Mouse (Mus musculus) forebrain, embryonic 11.5 days (tissue): ENCODE measurements around the gene Hnrnpl. TPM values are rescaled to one million over a fixed set of nuclear protein-coding genes. Genes with fewer than 3 reads are reported as not detected.
"Not testable (repeated sequence)": the region's sequence is repeated elsewhere in the genome, so short reads cannot be mapped to it uniquely, and the experiment has no call there.

ENCODE experiments used
- ATAC-seq: fragments of 200-750 bp; cut with Nextera tagmentation; replicated peaks from 2 replicates; pipeline ENCODE4 v1.8.0; 2017; ENCODE audit warnings: moderate TSS enrichment; ENCODE audit not compliant: low FRiP score
- DNase-seq: peaks from one replicate; pipeline ENCODE4 v3.0.0-alpha.2; 2017; ENCODE audit warnings: low spot score
- H3K27ac ChIP-seq: fragments of 300-500 bp; sonication (generic); 2 replicates; pipeline ENCODE4 v1.5.1; 2014; ENCODE audit warnings: low read depth, low read length
- H3K27me3 ChIP-seq: fragments of 300-500 bp; sonication (generic); 2 replicates; pipeline ENCODE4 v1.6.1; 2014; ENCODE audit warnings: mild to moderate bottlenecking, low read length, mixed read lengths; ENCODE audit not compliant: control insufficient read depth, insufficient read depth
- H3K36me3 ChIP-seq: fragments of 300-500 bp; sonication (generic); 2 replicates; pipeline ENCODE4 v1.6.1; 2014; ENCODE audit warnings: mild to moderate bottlenecking, low read length, moderate library complexity, mixed read lengths; ENCODE audit not compliant: control insufficient read depth, insufficient read depth
- H3K4me1 ChIP-seq: fragments of 300-500 bp; sonication (generic); replicated peaks from 2 replicates; pipeline ENCODE4 v1.6.1; 2014; ENCODE audit warnings: low read length, mixed read lengths; ENCODE audit not compliant: control insufficient read depth, insufficient read depth
- H3K4me2 ChIP-seq: fragments of 300-500 bp; sonication (generic); 2 replicates; pipeline ENCODE4 v1.6.1; 2014; ENCODE audit warnings: low read depth, mild to moderate bottlenecking, low read length, moderate library complexity, mixed read lengths; ENCODE audit not compliant: severe bottlenecking
- H3K4me3 ChIP-seq: fragments of 300-500 bp; sonication (generic); 2 replicates; pipeline ENCODE4 v1.5.1; 2014; ENCODE audit warnings: low read depth, low read length
- H3K9ac ChIP-seq: fragments of 300-500 bp; sonication (generic); 2 replicates; pipeline ENCODE4 v1.6.1; 2014; ENCODE audit warnings: low read length
- H3K9me3 ChIP-seq: fragments of 300-500 bp; sonication (generic); 2 replicates; pipeline ENCODE4 v1.6.1; 2016; ENCODE audit warnings: low read length, mixed read lengths; ENCODE audit not compliant: control insufficient read depth
- WGBS: fragments of 180-500 bp; shearing (Covaris S2); extraction: QIAGEN DNeasy Blood & Tissue Kit; methylation state at CpG from one replicate; pipeline ENCODE4 v1.1.7; 2014; 5-methylcytosine and 5-hydroxymethylcytosine counted together
- polyA plus RNA-seq: library from polyadenylated mRNA; unstranded; fragments of >200 nt; fragmentation: Nextera tagmentation; extraction: Ambion mirVana; gene quantifications from 2 replicates; pipeline ENCODE4 v1.2.1, GENCODE M21; 2014

Hnrnpl gene
- polyA plus RNA-seq, 1 experiment from 2014 or later = 382 TPM

DNA sequence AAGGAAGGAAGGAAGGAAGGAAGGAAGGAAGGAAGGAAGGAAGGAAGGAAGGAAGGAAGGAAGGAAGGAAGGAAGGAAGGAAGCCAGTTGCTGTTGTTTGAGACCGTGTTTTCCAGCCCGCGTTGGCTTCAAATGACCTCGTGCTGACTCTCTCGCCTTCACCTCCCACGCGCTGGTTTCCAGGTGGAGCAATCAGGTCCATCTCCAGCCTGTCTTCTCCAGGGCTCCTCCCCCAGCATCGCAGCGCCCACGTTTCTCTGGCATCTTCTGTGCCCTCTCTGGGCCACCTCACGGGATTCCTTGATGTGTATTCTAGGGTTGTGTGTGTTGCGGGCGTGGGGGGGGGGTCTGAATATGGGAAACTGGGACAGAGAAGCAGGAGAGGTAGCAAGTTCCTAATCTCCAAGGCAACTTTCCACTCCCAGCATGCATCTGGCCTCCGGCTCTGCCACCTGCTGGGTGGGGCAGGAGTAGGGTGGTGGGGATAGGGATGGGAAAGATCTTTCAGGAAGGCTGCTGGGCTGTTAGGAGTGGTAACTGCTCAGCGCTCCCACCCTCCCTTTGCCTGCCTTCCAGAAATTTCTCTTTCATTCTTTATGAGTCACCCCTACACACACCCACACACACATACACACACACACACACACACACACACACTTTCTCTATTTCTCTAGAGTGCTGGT lies 54.6 kb downstream of the Hnrnpl start:
- Histone ChIP-seq H3K27me3 (no peaks in the 10 kb centered on the region), H3K9me3 (no peaks in the 10 kb centered on the region; the same call in 1 of the 2 replicates), H3K4me2 (no peak overlapping the region), H3K36me3 (no peaks in the 10 kb centered on the region), H3K9ac (no peak overlapping the region), H3K27ac (no peak overlapping the region), H3K4me3 (no peak overlapping the region), H3K4me1 (peaks cover 5% of the 10 kb centered on the region)
- ATAC-seq (no peak), DNase-seq (no peak)
- 87% methylated on average over 15 of the region's 15 CpGs for WGBS

- no peak for DNase-seq
- H3K9ac ChIP-seq = no peak within 1 kb of the TSS
These were observed 55.2 kb downstream of the Hnrnpl start, which contains the start of gene Lgals7 for GRCm38 (mm10) chr7:28863540-28863939. TSS of gene Lgals7 (plus strand) at chr7:28863853.

DNA sequence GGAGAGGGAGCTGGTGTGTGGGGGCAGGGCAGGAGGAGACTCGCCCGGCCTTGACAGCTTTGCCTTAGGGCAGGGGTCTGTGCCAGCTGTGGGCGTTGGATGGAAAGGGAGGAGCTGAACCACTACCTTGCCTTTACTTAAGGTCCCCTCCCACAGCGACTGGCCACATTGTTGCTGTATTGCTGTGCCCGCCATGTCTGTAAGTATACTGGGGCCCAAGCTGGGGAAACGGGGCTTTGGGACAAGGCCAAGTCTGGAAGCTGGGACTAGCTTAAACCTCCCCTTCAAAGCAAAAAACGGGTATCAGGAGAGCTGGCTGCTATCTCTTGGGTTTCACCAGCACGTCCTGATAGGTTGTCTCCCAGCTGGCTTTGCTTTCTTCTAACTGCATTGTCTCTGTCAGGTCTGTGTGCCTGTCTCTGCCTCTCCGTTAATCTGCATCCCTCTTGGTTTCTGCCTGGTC lies 56.0 kb downstream of the Hnrnpl start:
- DNase-seq (no peak), ATAC-seq (no peak)
- Histone ChIP-seq H3K9ac (no peak overlapping the region), H3K4me3 (no peak overlapping the region), H3K27me3 (no peaks in the 10 kb centered on the region), H3K4me1 (peaks cover 5% of the 10 kb centered on the region), H3K4me2 (no peak overlapping the region), H3K27ac (no peak overlapping the region), H3K36me3 (no peaks in the 10 kb centered on the region), H3K9me3 (no peaks in the 10 kb centered on the region)
- WGBS = 47% methylated on average over 9 of the region's 9 CpGs

More at GRCm38 (mm10) chr7:28863540-28863939, 55.2 kb downstream of the Hnrnpl start, which contains the start of gene Lgals7:
- Histone ChIP-seq H3K36me3 (no peaks in the 10 kb centered on the region), H3K4me3 (no peak within 1 kb of the TSS), H3K4me1 (peaks cover 5% of the 10 kb centered on the region), H3K9me3 (no peaks in the 10 kb centered on the region; the same call in 1 of the 2 replicates), H3K27ac (no peak within 1 kb of the TSS), H3K27me3 (no peaks in the 10 kb centered on the region), H3K4me2 (no peak within 1 kb of the TSS)
- ATAC-seq = no peak
- 85% methylated on average over 6 of the region's 6 CpGs for WGBS

DNA sequence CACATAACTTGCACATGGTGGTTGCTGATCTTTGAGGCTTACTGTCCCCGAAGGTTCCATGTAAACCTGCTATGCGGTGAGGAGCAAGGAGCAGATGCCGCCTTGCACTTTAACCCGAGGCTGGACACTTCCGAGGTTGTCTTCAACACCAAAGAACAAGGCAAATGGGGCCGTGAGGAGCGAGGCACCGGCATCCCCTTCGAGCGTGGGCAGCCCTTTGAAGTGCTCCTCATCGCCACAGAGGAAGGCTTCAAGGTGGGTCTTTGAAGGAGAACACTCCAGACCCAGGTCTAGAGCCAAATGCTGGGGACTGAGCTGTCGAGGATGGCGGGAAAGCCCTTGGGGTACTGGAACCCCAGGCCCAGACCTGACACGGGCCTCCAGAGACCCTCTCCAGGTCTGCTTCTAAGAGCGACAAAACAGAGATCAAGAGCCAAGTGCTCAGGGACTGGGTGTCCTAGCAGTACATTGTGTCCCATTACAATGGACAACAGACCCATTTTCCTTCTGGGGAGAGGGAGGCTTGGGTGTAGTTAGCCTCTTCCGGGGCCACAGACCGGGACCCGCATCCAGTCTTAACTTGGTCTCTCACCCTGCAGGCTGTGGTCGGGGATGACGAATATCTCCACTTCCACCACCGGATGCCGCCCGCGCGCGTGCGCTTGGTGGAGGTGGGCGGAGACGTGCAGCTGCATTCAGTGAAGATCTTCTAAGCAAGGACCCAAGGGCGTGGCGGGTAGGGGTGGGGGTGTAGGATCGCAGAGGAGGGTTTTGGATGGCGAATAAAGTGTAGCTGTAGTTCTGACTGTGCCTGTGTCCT lies 57.4 kb downstream of the Hnrnpl start:
- H3K27ac ChIP-seq = no peak overlapping the region
- DNase-seq (peak; percentile 84), ATAC-seq (peak; percentile 15; the same call in 1 of the 2 replicates)
- peak overlapping the region; percentile 34; the same call in 1 of the 2 replicates for H3K4me2 ChIP-seq
- 48% methylated on average over 33 of the region's 33 CpGs for WGBS
- no peaks in the 10 kb centered on the region for H3K36me3 ChIP-seq
- no peaks in the 10 kb centered on the region for H3K9me3 ChIP-seq
- peaks cover 5% of the 10 kb centered on the region for H3K4me1 ChIP-seq
- no peak overlapping the region for H3K9ac ChIP-seq
- H3K4me3 ChIP-seq = no peak overlapping the region
- H3K27me3 ChIP-seq = no peaks in the 10 kb centered on the region

- Histone ChIP-seq H3K36me3 (no peaks in the 10 kb centered on the region), H3K4me3 (no peak overlapping the region), H3K9ac (no peak overlapping the region), H3K4me2 (no peak overlapping the region), H3K27me3 (no peaks in the 10 kb centered on the region), H3K9me3 (no peaks in the 10 kb centered on the region), H3K4me1 (peaks cover 5% of the 10 kb centered on the region), H3K27ac (no peak overlapping the region)
- WGBS = 92% methylated on average over 28 of the region's 28 CpGs
- DNase-seq = no peak
- no peak; the same call in 1 of the 2 replicates for ATAC-seq
These were observed 58.6 kb downstream of the Hnrnpl start for GRCm38 (mm10) chr7:28866769-28867507.

- not testable (repeated sequence) for ATAC-seq, H3K27me3 ChIP-seq
These were observed 59.4 kb downstream of the Hnrnpl start for GRCm38 (mm10) chr7:28867508-28868340.

DNA sequence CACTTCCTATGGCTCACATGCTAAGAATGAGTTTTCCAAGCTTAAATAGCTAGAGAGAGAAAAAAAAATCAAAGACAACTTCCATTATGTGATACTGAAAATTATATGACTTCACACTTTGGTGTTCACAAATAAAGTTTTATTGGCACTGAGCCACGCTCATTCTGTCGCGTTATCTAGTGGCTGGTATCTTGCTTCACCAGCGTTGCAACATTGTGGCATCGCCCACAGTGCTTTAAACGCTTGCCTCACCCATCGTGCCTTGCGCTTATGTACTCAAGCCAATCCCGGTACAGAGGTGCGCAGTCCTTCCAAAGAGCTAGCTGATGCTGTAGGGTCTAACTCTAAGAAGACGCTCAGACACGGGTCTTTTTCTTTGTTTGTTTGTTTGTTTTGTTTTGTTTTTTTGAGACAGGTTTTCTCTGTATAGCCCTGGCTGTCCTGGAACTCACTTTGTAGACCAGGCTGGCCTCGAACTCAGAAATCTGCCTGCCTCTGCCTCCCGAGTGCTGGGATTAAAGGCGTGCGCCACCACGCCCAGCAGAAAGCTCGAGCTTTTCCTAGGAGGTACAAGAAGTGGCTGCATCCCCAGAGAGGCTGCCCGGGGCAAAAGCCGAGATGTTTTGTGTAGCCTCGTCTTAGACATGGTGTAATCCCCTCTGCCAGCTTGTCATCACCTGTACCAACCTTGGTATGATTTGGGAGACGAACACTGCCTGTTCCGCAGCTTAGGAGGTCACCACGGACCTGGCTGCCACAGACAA lies 62.7 kb downstream of the Hnrnpl start:
- no peaks in the 10 kb centered on the region for H3K36me3 ChIP-seq
- ATAC-seq (no peak), DNase-seq (no peak)
- H3K9ac ChIP-seq = no peak overlapping the region
- H3K27me3 ChIP-seq = no peaks in the 10 kb centered on the region
- 89% methylated on average over 24 of the region's 24 CpGs for WGBS
- no peak overlapping the region for H3K27ac ChIP-seq
- H3K4me1 ChIP-seq = no peaks in the 10 kb centered on the region
- H3K4me2 ChIP-seq = no peak overlapping the region
- H3K9me3 ChIP-seq = no peaks in the 10 kb centered on the region
- H3K4me3 ChIP-seq = no peak overlapping the region

More at GRCm38 (mm10) chr7:28867508-28868340, 59.4 kb downstream of the Hnrnpl start:
- not testable (repeated sequence) for H3K36me3 ChIP-seq, H3K4me2 ChIP-seq, H3K9me3 ChIP-seq, H3K27ac ChIP-seq, H3K4me3 ChIP-seq, H3K4me1 ChIP-seq, H3K9ac ChIP-seq
- 31% methylated on average over 23 of the region's 23 CpGs for WGBS
- peak; percentile 82 for DNase-seq
